Mouse (Mus musculus): ENCODE measurements at regions not wholly inside any gene's neighbourhood (a gene's known extent, or its start where the extent isn't known, plus 50 kb on each side); places are given as distances from the start of the nearest gene placed in this dataset.

- 84% methylated on average over 6 of the region's 6 CpGs for whole genome bisulfite sequencing
Observed at GRCm38 (mm10) chr12:27076107-27076738, 266.2 kb downstream of the Sox11 start.

GRCm38 (mm10) chr12:27065011-27065517, 277.3 kb downstream of the Sox11 start:
- no peak for DNase-seq (ENCODE audit: low read depth, low spot score)
- WGBS: 71% methylated on average over 9 of the region's 9 CpGs

More at GRCm38 (mm10) chr12:27076107-27076738, 266.2 kb downstream of the Sox11 start:
- DNase-seq (ENCODE audit: low read depth, low spot score): no peak

- WGBS: 93% methylated on average over 4 of the region's 4 CpGs
- DNase-seq (ENCODE audit: low read depth, low spot score): no peak
Observed at GRCm38 (mm10) chr12:27063518-27063917, 278.9 kb downstream of the Sox11 start.

- WGBS: 81% methylated on average over 6 of the region's 6 CpGs
- DNase-seq (ENCODE audit: low read depth, low spot score): no peak
Observed at GRCm38 (mm10) chr12:27062511-27063264, 279.7 kb downstream of the Sox11 start.

- DNase-seq (ENCODE audit: low read depth, low spot score): no peak
- 11% methylated on average over 10 of the region's 10 CpGs for WGBS
Observed at GRCm38 (mm10) chr12:27062061-27062461, 280.3 kb downstream of the Sox11 start.

- 53% methylated on average over 17 of the region's 17 CpGs for WGBS
- no peak for DNase-seq (ENCODE audit: low read depth, low spot score)
Observed at GRCm38 (mm10) chr12:27060899-27061762, 281.2 kb downstream of the Sox11 start.

- DNase-seq (ENCODE audit: low read depth, low spot score): no peak
- 30% methylated on average over 4 of the region's 4 CpGs for WGBS
Observed at GRCm38 (mm10) chr12:27059885-27060284, 282.5 kb downstream of the Sox11 start.

- WGBS: 91% methylated on average over 4 of the region's 4 CpGs
- no peak for DNase-seq (ENCODE audit: low read depth, low spot score)
Observed at GRCm38 (mm10) chr12:27054411-27054810, 288.0 kb downstream of the Sox11 start.

GRCm38 (mm10) chr12:27037922-27038321, 304.5 kb downstream of the Sox11 start:
- no peak for DNase-seq (ENCODE audit: low read depth, low spot score)
- 35% methylated on average over 2 of the region's 2 CpGs for WGBS

GRCm38 (mm10) chr12:27019751-27020150, 322.6 kb downstream of the Sox11 start:
- 50% methylated on average over 4 of the region's 4 CpGs for whole genome bisulfite sequencing
- DNase-seq (ENCODE audit: low read depth, low spot score): no peak

- 65% methylated on average over 7 of the region's 7 CpGs for WGBS
- no peak for DNase-seq (ENCODE audit: low read depth, low spot score)
Observed at GRCm38 (mm10) chr12:27018366-27018765, 324.0 kb downstream of the Sox11 start.

- DNase-seq (ENCODE audit: low read depth, low spot score): no peak
Observed at GRCm38 (mm10) chr12:26999287-26999686, 343.1 kb downstream of the Sox11 start.

GRCm38 (mm10) chr12:26976284-26977065, 365.9 kb downstream of the Sox11 start:
- no peak for DNase-seq (ENCODE audit: low read depth, low spot score)
- WGBS: 53% methylated on average over 8 of the region's 8 CpGs

- no peak for DNase-seq (ENCODE audit: low read depth, low spot score)
- 55% methylated on average over 4 of the region's 4 CpGs for WGBS
Observed at GRCm38 (mm10) chr12:26972495-26973113, 369.8 kb downstream of the Sox11 start.

- 28% methylated on average over 16 of the region's 16 CpGs for WGBS
- no peak for DNase-seq (ENCODE audit: low read depth, low spot score)
Observed at GRCm38 (mm10) chr12:26967018-26967737, 375.2 kb downstream of the Sox11 start.

GRCm38 (mm10) chr12:26963917-26964316, 378.5 kb downstream of the Sox11 start:
- DNase-seq (ENCODE audit: low read depth, low spot score): no peak

GRCm38 (mm10) chr12:26939831-26940230, 402.5 kb downstream of the Sox11 start:
- DNase-seq (ENCODE audit: low read depth, low spot score): no peak
- WGBS: 68% methylated on average over 2 of the region's 2 CpGs

- WGBS: 69% methylated on average over 3 of the region's 3 CpGs
- no peak for DNase-seq (ENCODE audit: low read depth, low spot score)
Observed at GRCm38 (mm10) chr12:26937836-26938235, 404.5 kb downstream of the Sox11 start.
